Mouse (Mus musculus) small intestine, adult 2 months (tissue): ENCODE results near the gene Oxt.

Source experiments
- CTCF ChIP-seq: fragments of 200-500 bp; IDR thresholded peaks from 2 replicates; pipeline ENCODE4 v1.5.1; 2012; ENCODE audit warnings: low read depth, mild to moderate bottlenecking, control low read depth, inconsistent platforms, low read length, moderate library complexity, mixed read lengths; ENCODE audit not compliant: insufficient replicate concordance, insufficient read length; ENCODE audit errors: extremely low read depth
- POLR2A ChIP-seq: fragments of 200-500 bp; IDR thresholded peaks from 2 replicates; pipeline ENCODE4 v1.6.1; 2012; ENCODE audit warnings: low read depth, mild to moderate bottlenecking, control low read depth, inconsistent platforms, low read length, moderate library complexity

GRCm38 (mm10) chr2:130577021-130577420, 1.0 kb downstream of the Oxt start:
- TF ChIP-seq POLR2A (no peak), CTCF (no peak)
